Mouse (Mus musculus): ENCODE results near the gene Dok1.

Dok1 gene

DNA sequence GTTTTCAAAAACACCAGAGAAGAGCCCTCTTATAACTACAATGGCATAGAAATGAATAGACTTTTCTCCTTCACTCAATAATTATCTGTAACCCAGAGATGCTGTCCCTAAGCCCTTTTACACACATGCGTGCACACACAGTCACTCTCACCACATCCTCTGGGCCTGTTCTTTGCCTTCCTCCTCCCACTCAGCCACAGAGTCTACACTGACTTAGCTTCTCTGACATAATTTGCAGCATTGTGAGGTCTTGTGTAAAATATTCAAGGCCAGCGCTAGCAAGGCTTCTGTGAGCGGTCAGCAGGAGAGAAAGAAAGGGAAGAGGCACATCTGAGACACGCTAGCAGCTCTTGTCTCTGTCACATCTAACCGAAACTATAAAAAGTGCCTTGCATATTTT is 19.8 kb downstream of the Dok1 start:
- no peak for DNase-seq

DNA sequence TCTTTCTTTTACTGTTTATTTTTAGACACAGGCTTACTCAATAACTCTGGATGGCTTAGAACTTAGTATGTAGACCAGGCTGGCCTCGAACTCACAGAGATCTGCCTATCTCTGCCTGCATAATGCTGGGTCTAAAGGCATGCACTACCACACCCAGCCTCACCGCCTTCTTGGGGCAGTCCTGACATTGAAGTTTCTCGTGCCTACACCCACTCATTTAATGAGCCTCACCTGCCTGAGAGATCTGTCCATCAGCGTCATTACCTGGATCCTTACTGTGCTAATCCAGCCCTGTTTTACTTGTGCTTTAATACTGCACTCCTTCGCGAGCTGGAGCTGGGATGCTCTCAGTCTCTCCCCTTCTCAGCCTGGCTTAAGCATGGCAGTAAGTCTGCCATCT is 21.5 kb downstream of the Dok1 start:
- no peak for DNase-seq

DNA sequence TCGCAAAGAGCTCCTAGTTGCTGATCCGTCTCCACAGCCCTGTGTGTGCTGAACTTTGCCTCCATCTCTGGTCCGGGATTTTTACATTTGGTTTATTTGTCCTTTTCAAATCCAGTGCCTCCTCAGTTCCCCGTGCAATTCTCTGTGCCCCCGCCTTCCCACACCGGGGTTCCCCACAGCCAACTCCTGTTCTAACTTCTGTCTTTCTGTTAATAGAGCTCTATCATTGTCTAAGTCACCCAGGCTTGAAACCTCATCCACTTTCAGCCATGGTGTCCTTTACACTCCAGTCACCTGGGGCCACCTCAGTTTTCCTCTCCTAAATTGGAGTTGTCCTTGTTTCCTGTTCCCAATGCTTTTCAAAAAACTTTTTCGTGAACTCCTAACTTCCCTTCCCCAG is 22.0 kb downstream of the Dok1 start:
- no peak for DNase-seq

DNA sequence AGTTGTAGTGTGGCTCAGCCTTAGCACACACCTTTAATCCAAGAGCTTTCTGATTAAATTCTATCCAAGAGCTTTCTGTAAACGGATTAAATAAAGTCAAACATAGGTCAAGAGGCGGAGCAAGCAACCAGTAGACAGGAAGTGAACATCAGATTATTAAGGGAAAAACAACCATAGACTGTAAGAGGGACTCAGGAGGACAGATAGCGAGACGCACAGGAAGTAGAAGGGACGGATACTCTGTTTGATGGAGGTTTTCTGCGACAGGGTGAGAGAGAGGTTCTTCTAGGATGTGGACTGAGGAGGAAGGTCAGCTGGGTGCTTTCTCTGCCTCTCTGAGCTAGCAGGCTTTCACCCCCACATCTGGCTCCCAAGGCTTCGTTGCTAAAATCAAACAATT is 23.3 kb downstream of the Dok1 start:
- DNase-seq, result no peak

DNA sequence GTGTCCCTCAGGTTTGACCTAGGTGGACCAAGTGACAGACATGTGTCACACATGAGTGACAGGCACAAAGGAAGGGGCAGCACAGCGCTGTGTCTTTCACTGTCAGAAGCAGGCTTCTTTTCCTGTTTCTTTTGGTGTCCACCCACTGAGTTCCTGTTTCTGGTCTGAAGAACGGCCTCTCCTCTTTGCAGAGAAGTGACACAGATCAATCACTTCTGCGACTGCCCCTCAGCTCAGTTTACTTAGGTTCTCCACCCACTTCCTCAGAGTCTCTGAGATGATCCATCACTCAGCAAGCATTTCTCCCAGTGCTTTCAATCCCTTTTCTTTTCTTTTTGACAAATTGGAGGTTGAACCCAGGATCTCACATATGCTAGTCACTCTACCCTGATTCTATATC is 24.6 kb downstream of the Dok1 start:
- DNase-seq, result no peak

DNA sequence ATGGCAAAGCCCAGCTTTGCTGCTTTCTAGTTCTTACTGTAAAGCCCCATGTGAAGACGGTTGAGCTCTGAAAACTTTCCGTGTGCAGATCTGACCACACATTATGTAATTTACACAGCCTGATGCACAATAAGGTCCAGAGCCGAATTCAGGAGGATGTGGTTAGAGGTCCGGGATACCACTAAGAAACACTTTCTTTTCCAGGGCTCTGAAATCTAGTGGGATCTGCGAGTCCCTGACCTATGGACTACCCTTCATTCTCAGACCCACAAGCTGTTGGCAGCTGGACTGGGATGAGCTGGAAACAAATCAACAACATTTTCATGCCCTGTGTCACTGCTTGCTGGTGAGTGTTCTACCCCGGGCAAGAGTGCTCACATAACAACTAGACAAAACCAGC is 27.2 kb downstream of the Dok1 start:
- DNase-seq, result no peak

DNA sequence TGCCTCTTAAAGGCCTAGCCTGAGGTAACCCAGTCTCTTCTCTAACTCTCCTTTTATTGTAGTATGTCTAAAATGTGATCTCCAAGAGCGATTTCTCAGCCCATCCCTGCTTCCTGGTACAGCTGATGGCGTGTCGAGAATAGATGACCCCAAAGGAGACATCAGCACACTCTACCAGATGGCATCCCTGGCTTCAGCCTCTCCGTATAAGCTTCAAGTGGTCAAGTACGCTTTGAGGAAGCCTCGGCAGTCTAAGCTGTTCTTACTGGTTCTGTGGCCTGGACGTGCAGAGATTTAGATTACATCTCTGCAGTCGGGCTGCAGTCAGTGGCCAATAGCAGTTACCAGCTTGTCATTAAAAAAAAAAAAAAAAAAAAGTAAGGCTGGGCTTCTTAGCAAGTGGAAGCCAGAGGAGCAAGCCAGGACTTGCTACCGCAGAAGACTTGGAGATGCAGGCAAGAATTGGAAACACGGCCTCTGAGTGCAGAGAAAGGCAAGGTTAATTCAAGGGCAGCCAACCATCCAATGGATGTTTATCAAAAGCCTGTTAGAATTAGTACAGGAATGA is 27.7 kb downstream of the Dok1 start:
- DNase-seq, result no peak

DNA sequence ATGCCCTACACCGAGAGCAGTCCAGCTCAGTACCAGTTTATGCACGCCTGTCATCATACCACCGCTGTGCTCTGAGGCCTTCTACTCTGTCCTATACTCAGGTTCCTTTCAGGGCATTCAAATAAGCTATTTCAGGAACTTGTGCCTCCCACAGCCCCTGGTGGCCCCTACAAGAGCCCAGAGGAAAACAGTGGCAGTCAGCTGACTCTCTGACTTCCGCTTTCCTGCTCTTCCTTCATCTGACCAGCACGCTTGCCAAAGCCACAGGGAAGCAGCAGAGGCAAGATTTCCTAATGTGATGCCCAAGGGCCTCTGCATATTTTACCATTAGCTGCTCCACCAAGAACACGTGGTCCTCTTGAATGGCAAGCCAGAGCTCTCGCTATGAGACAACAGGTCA is 28.4 kb downstream of the Dok1 start:
- DNase-seq, result no peak

DNA sequence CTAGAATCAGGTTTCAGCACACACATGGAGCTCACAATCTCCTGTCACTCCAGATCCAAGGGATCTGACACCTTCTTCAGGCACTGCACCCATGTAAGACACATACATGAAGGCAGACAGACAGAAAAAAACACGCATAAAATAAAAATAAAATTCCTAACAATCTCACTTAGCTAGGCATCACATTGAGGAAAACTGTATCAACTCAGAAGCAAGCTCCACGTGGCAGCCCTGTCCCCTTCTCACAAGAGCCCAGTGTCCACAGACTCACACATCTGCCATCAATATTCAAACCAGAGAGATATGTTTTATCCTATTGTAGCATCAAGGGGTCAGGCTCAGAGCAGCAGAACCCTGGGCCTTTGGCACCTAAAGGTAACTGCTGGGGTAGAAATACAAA is 29.0 kb downstream of the Dok1 start:
- no peak for DNase-seq

DNA sequence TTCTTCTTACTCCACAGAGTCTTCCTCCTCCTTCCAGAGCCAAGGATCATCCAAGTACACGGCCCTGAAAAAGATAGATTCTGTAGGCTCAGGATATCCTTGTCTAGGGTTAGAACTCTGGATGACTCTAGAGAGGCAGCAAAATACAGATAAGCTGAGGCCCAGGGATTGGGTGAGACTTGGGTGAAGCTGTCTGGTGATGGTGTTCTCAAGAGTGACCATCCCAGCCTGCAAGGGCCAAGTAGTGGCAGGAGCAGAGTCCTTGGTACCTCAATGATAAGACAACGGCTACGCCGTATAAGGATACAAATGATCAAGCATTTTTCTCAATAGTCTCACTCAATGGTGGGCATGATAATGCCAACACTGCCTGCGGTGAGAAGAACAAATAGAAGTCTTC is 29.4 kb downstream of the Dok1 start:
- DNase-seq, result no peak

DNA sequence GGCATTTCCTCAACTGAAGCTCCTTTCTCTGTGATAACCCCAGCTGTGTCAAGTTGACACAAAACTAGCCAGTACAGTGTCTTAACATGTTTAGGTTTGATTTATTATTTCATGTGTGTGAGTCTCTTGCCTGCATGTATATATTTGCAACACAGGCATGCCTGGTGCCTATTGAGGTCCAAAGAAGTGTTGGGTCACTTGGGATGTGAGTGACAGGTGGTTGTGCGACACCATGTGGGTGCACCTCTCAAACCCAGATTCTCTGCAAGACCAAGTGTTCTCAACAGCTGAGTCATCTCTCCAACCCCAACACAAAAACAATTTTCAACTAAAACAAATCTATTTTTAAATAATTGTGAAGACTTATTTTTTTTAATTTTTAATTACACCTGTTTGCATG is 30.2 kb downstream of the Dok1 start:
- no peak for DNase-seq

DNA sequence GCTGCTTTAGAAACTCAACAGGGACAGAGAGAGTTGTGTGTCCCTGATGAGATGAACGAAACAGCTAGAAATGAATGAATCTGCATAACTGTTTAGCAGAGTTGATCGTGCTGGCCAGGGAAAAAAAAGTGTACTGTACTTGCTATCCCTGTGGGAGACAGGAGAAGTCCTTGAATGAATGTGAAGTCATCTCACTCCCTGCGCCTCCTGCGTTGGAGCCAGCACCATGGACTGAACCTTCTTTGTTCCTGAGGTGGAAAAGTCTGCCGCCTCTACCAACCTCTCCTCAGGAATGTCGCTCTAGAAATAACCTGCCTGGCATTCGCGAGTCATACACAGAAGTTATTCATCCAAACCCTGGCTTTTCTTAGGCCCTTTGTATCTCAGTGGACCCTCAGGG is 33.3 kb downstream of the Dok1 start:
- no peak for DNase-seq

DNA sequence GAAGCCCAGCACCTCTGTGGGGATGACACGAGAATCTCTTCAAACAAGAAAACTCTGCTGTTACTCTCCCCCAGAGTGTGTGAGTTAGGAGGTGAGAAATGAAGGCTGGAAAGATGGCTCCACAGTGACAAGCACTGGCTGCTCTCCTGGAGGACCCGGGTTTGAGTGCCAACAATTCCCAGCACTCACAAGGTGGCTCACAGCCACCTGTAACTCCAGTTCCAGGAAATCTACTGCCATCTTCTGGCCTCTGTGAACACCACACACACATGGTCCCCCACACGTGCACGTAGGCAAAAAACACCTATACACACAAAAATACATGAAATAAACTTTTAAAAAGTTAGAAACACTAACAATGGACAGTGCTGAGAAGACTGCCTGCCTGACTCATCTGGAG is 34.9 kb downstream of the Dok1 start:
- no peak for DNase-seq

DNA sequence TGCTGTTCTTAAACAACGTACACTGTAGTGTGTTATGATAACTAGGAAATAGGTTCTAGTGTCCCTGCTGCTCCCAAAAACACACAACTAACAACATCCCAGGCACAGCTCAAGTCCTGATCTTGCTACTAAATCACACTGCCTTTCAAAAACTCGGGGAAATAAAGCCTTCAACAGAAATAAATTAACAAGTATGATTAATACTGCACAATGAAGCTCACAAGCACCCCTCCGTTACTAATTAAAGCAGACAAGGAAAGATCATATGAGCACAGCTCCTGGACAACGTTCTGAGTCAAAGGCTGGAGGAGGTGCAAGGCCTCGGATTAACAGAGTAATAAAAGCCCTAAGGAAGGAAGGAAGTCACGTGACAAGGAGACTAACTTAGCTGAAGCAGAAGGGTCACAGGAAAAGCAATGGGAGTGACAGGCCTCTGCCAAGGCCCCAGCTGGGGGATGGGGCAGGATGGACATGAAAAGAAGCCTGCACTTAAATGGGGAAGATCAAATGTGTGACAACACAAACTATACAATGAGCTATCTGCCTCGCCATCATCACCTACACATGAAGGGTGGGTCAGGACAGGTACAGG is 35.7 kb downstream of the Dok1 start:
- peak; percentile 75 for DNase-seq

DNA sequence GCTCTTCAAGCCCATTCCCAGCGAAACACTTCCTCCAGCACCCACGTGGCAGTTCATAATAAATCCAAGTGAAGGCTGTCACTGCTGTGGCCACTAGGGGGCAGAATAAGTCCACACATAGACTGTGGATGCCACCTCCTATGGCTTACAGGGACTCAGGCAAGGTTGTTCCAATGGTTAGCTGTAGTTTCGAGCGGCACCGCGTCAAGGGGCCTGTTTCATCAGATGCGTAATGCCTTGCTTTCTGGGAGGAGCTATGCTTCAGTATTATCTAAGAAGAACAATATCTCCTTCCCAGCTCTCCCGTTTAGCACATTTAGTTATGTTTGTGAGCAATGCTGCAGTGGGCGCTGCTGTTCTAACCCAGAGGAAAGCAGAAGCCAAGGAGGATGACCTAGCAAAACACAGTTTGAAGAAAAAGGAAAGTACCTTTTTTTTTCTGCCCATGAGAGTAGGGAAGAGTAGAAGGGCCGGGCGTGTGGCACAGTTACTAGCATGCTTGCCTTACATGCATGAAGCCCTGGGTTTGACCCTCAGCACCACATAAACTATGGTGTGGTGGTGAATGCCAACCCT is 36.4 kb downstream of the Dok1 start:
- DNase-seq, result peak; percentile 94

DNA sequence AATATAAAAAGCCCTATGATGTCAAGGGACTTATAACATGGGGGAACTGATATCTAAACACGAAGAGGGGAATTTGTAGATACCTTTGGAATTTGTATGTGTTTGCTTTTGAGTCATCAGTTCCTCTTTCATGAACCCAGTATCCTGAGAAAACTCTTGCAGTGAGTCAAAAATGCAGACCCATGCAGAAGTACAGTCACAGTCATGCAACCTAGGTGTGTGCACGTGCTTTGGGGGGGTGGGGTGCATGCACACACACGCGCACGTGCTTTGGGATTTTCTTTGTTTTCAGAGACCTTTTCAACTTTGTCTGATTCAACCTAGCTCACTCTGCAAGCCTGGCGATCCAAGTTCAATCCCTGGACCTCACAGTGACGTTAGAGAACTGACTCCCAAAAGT is 38.9 kb downstream of the Dok1 start:
- no peak for DNase-seq

DNA sequence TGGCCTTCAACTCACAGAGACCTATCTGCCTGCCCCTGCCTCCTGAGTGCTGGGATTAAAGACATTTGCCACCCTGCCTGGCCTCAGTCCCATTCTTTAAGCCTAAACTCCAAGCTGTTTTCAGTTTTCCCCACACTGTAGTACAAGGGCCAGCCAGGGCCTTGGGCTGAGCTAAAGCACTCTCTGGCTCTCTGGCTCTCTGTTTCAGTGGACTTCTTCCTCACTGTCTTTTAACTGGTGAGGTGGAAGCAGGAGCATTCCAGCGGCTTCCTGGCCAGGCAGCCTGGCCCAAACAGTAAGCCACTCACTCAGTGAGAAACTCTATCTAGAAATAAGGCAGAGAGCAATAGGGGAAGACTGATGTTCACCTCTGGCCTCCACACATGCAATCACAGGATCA is 39.6 kb downstream of the Dok1 start:
- DNase-seq, result no peak

DNA sequence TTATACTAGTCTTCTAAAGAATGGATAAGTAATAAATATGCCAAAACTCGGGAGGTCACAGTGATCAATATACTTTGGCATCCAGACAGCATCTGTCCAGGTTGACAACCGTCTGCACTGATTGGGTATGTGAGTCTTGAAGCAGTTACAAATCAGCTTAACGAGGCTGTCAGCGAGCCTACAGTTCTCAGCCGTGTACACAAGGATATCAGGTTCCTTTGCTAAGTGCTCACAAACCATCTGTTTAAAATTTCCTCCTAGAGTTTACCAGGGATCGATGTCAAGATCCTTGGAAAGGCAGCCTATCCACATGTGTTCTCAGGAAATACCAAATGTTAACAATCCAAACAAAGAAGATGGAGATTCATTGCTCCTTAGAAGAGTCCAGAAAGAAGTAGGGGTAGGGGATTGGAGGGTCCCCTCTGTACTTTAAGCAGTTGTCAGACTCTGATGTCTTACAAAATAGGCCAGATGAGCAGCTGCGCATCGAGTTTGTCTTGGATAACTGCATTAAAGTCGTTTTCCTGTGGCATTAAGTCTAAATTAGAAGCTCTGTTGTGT is 45.8 kb downstream of the Dok1 start:
- DNase-seq, result no peak
